Mouse (Mus musculus): ENCODE results near the gene Wnt7b.

Wnt7b gene

GRCm38 (mm10) chr15:85507370-85508014 is 74.8 kb downstream of the Wnt7b start:
- DNase-seq (ENCODE audit: low spot score) = no peak

GRCm38 (mm10) chr15:85506680-85507079 is 75.6 kb downstream of the Wnt7b start:
- DNase-seq (ENCODE audit: low spot score) = no peak

GRCm38 (mm10) chr15:85505118-85505925 is 77.0 kb downstream of the Wnt7b start:
- DNase-seq (ENCODE audit: low spot score) = peak; percentile 64

- DNase-seq (ENCODE audit: low spot score) = no peak
Observed at GRCm38 (mm10) chr15:85503127-85503526, 79.1 kb downstream of the Wnt7b start, which contains the start of gene 7530416G11Rik. 7530416G11Rik (minus strand) TSS chr15:85503227.

DNA sequence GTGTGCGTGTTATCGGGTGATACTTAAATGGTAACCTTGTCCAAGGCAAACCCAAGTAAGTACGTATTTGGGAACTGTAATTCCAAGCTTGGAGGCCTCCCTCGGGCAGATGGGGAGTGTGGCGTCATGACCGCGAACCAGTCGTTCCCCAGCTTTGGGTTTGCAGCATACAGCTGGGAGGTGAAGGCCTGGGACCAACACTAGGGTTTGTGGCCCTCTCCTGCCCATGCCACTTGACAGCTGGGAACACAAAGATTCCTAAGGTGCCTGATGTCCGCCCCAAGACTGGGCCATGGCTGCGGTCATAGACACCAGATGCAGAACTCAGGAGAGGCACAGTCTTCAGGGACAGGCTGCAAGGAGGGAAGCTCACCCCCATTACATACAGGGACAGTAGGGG is 82.0 kb downstream of the Wnt7b start:
- no peak for DNase-seq (ENCODE audit: low spot score)

DNA sequence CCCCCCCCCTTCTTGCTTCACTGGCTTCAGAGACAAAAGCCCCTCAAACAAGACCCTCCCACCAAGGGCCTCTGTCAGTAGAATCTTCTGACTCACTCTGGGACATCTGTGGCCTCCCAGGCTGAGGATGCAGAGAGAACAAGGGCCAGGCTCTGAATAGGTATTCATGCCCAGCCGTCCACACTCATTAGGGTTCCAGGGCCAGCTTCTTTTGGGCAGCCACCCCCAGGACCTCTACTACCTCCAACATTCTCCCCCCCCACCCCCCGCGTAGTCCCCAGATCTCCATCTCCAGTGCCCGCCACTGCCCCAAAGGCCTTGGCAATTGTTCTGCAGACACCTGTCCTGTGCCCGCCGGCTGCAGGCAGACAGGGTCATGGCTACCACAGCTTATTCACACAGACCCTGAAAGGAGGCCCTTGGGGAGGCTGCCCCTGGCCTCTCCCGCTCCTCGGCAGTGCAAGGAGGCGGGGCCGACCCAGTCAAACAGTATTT is 84.2 kb downstream of the Wnt7b start:
- no peak for DNase-seq (ENCODE audit: low spot score)

DNA sequence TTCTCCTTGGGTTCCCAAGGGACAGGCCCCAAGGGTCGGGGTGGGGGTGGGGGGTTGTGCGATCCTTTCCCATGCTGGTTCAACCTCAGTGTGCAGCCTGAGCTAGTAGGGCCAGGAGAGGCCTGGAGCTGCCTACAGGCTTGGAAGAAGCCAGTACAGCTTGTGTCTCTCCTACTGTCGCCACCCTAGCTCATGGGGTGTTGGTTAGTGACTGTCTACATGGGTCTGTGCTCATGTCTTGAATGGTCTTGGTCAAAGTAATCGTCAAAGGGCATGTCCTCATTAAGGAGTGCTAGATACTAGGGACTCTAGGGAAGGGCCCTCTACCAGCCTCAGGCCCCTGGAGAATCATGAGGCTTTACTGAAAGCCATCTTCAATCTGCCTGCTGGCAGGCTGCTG is 84.7 kb downstream of the Wnt7b start:
- no peak for DNase-seq (ENCODE audit: low spot score)

GRCm38 (mm10) chr15:85494163-85494621 is 88.1 kb downstream of the Wnt7b start:
- DNase-seq (ENCODE audit: low spot score) = no peak

DNA sequence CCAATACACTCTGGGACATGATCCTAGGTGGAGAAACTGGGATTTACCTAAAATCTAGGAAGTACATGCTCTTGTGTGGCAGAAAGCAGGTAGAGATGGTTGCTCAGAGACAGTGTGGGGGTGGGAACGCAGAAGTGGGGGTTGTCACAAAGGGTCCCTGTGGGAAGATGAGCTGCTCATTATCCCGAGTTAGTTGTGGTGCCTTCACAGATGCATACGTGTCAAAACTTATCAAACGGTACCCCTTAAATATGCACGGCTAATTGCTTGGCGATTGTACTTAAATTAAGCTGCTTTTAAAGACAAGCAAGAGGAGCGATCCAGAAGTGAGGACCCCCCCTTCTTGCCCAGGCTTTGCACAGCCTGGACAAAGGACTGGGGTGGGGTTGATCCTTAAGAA is 92.5 kb downstream of the Wnt7b start:
- DNase-seq (ENCODE audit: low spot score) = no peak

DNA sequence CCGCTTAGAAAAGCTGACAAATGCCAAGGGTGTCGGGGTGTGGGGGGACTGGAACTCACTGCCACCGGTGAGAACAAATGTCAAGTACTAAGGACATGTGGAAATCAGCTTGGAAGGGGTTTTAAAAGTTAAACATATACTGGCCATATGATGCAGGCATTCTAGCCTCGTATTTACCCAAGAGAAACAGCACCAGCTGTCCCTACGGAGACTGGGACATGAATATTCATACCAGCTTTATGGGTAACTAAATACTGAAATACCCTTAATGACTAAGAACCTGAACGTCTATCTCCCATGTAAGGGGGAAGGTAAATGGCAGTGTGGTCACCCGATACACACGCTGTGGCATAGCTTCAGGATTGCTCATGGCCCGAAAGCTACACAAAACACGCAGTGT is 93.4 kb downstream of the Wnt7b start:
- no peak for DNase-seq (ENCODE audit: low spot score)

Measured in urinary bladder, postnatal 14 days (tissue).